8 mouse cellular contexts compared by ENCODE assay signal in the genomic region with DNA sequence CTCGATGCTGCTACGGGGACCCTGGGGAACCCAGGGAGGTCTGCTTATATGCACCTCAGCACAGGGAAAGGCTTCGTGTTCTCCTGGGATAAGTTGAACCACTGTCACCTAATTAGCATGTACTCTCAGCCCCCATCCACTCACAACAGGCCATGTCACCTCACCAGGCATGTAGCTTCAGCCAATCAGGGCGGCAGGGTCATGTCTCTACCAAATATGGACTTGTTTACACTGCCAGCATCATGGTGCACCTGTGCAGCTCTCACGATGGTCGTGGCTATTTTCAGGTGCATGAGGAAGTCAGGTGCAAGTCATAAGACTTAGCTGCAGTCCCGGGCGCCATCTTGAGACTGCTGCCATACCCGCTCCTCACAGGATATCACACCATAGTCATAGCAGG. TPM values are rescaled to one million over a fixed set of nuclear protein-coding genes. Genes with fewer than 3 reads are reported as not detected.
DNase-seq lines count a peak whose midpoint lies in the region; ATAC-seq and TF ChIP-seq lines count a peak whose summit lies in the region.
"Not testable (repeated sequence)": the region's sequence is repeated elsewhere in the genome, so short reads cannot be mapped to it uniquely, and the experiment has no call there.

A gene (minus strand): TSS at position 101 of the 400 bp plus-strand sequence.

- not testable (repeated sequence) for H3K9ac ChIP-seq in ES-Bruce4 (ENCODE audit: low read depth, poor library complexity, severe bottlenecking); heart, postnatal 0 days (replicated peaks; ENCODE audit: low read depth, low read length); intestine, postnatal 0 days (ENCODE audit: low read depth, low read length)

- not testable (repeated sequence) for ATAC-seq in heart, postnatal 0 days (ENCODE audit: insufficient read depth, low read depth); intestine, postnatal 0 days; megakaryocyte, adult 5-6 weeks (ENCODE audit: poor library complexity, severe bottlenecking)

- H3K4me2 ChIP-seq in heart, postnatal 0 days (ENCODE audit: low read depth, low read length); intestine, postnatal 0 days (replicated peaks; ENCODE audit: low read depth): not testable (repeated sequence)

- DNase-seq in embryonic facial prominence, embryonic 10.5 days (ENCODE audit: low spot score); gastrocnemius, adult 2 months; heart, postnatal 0 days (ENCODE audit: low spot score); left cerebral cortex, postnatal 36 days (ENCODE audit: low spot score in 2 of 2): not testable (repeated sequence)

- intact Hi-C loops in gastrocnemius, adult 2 months (cut with DNase I); left cerebral cortex, postnatal 36 days (cut with DNase I): not testable (repeated sequence)

- not testable (repeated sequence) for TF ChIP-seq CTCF in ES-Bruce4 (IDR thresholded peaks at IDR 0.05; ENCODE audit: low read depth, low read length); gastrocnemius, adult 2 months (IDR thresholded peaks at IDR 0.05); heart, postnatal 0 days (IDR thresholded peaks at IDR 0.05; ENCODE audit: low read depth); intestine, postnatal 0 days (IDR thresholded peaks at IDR 0.05; ENCODE audit: low read depth); olfactory bulb, adult 2 months (IDR thresholded peaks at IDR 0.05; ENCODE audit: insufficient read depth, low read depth, low read length)

- not testable (repeated sequence) for H3K36me3 ChIP-seq in ES-Bruce4 (ENCODE audit: control insufficient read depth, insufficient read depth, low read length, poor library complexity, severe bottlenecking); embryonic facial prominence, embryonic 10.5 days (replicated peaks); heart, postnatal 0 days (replicated peaks; ENCODE audit: control insufficient read depth, insufficient read depth, low read length); intestine, postnatal 0 days (ENCODE audit: control insufficient read depth, insufficient read depth)

- not testable (repeated sequence) for TF ChIP-seq EP300 in ES-Bruce4 (IDR thresholded peaks at IDR 0.05; ENCODE audit: insufficient read depth, low read depth, low read length); heart, postnatal 0 days (IDR thresholded peaks at IDR 0.05; ENCODE audit: low read depth)

- H3K4me3 ChIP-seq in ES-Bruce4 (ENCODE audit: low read depth, low read length); embryonic facial prominence, embryonic 10.5 days; gastrocnemius, adult 2 months; heart, postnatal 0 days (ENCODE audit: low read depth, low read length); intestine, postnatal 0 days (ENCODE audit: low read depth, low read length); olfactory bulb, adult 2 months (ENCODE audit: insufficient read depth, low read depth, low read length): not testable (repeated sequence)

- H3K27me3 ChIP-seq in ES-Bruce4 (ENCODE audit: control insufficient read depth, insufficient read depth, low read length, poor library complexity, severe bottlenecking); embryonic facial prominence, embryonic 10.5 days (replicated peaks; ENCODE audit: low read depth, poor library complexity, severe bottlenecking); heart, postnatal 0 days (ENCODE audit: control insufficient read depth, insufficient read depth, low read length); intestine, postnatal 0 days (replicated peaks; ENCODE audit: control insufficient read depth, insufficient read depth, low read length): not testable (repeated sequence)

- H3K4me1 ChIP-seq in ES-Bruce4 (ENCODE audit: control insufficient read depth, insufficient read depth, low read length); embryonic facial prominence, embryonic 10.5 days; heart, postnatal 0 days (ENCODE audit: control insufficient read depth, insufficient read depth); intestine, postnatal 0 days (replicated peaks; ENCODE audit: control insufficient read depth, insufficient read depth, low read length); olfactory bulb, adult 2 months (ENCODE audit: control insufficient read depth, insufficient read depth, low read length): not testable (repeated sequence)

- not testable (repeated sequence) for H3K9me3 ChIP-seq in ES-Bruce4 (replicated peaks; ENCODE audit: control insufficient read depth, insufficient read depth, low read length, poor library complexity, severe bottlenecking); embryonic facial prominence, embryonic 10.5 days; heart, postnatal 0 days (replicated peaks; ENCODE audit: control insufficient read depth, low read length); intestine, postnatal 0 days (ENCODE audit: control insufficient read depth)

- H3K27ac ChIP-seq in ES-Bruce4 (ENCODE audit: insufficient read depth, low read length); embryonic facial prominence, embryonic 10.5 days (replicated peaks); gastrocnemius, adult 2 months; heart, postnatal 0 days (ENCODE audit: low read depth); intestine, postnatal 0 days (ENCODE audit: low read depth, low read length); olfactory bulb, adult 2 months (ENCODE audit: insufficient read depth, low read depth, low read length): not testable (repeated sequence)

- WGBS in embryonic facial prominence, embryonic 10.5 days: 92% methylated on average over 9 of the region's 9 CpGs
- 90% methylated on average over 9 of the region's 9 CpGs for WGBS in heart, postnatal 0 days
- 84% methylated on average over 9 of the region's 9 CpGs for WGBS in intestine, postnatal 0 days
- WGBS in olfactory bulb, adult 2 months: 97% methylated on average over 9 of the region's 9 CpGs

- TF ChIP-seq POLR2A in ES-Bruce4 (IDR thresholded peaks at IDR 0.05; ENCODE audit: insufficient read depth, low read length); olfactory bulb, adult 2 months (IDR thresholded peaks at IDR 0.05; ENCODE audit: insufficient read depth, low read depth, low read length): not testable (repeated sequence)

RNA-seq across cellular contexts. Expression of the gene that starts here (rescaled TPM):
- polyA plus RNA-seq in ES-Bruce4 (2011; ENCODE audit: insufficient read depth, insufficient read length, low read depth, missing spikeins): 10.6 and 11.5 TPM in 2 replicates
- polyA plus RNA-seq in embryonic facial prominence, embryonic 10.5 days (2016; fragmentation: Nextera tagmentation; extraction: Ambion mirVana): 27.7 and 32.0 TPM in 2 replicates
- 10 to 100 TPM; 67.6 to 79.3 TPM for total RNA-seq in gastrocnemius, adult 2 months (2021)
- 64.9 and 71.2 TPM in 2 replicates for total RNA-seq in heart, postnatal 0 days (2014; rRNA removed; ENCODE audit: low replicate concordance)
- 45.7 and 47.6 TPM in 2 replicates for polyA plus RNA-seq in heart, postnatal 0 days (2015; fragmentation: Nextera tagmentation; extraction: Ambion mirVana)
- polyA plus RNA-seq in intestine, postnatal 0 days (2015; fragmentation: Nextera tagmentation; extraction: Ambion mirVana): 16.8 and 18.3 TPM in 2 replicates
- total RNA-seq in left cerebral cortex, postnatal 36 days (2021): 100 to 1,000 TPM; 375 to 530 TPM
- 161 and 162 TPM in 2 replicates for total RNA-seq in megakaryocyte, adult 5-6 weeks (2015)
- total RNA-seq in megakaryocyte, adult 5-6 weeks (2017): 157 and 171 TPM in 2 replicates
- 447 and 540 TPM in 2 replicates for polyA plus RNA-seq in olfactory bulb, adult 2 months (2012; ENCODE audit: insufficient read depth, insufficient read length, low replicate concordance, missing spikeins)
